8 mouse cellular contexts compared by ENCODE assay signal in genomic region chr15:102721980-102722475, GRCm38 (mm10). TPM values are rescaled to one million over a fixed set of nuclear protein-coding genes. Genes with fewer than 3 reads are reported as not detected.
A peak's percentile ranks its signal among the peaks of the same experiment; 100 is the strongest.
DNase-seq lines count a peak whose midpoint lies in the region; ATAC-seq lines count a peak whose summit lies in the region.

TSS of gene Calcoco1 (minus strand) at chr15:102722178.

- peak within 1 kb of the TSS; percentile 51 for H3K4me3 ChIP-seq in hindbrain, embryonic 14.5 days (replicated peaks; ENCODE audit: low read length)

- 0 out of 2 replicates have a peak within 1 kb of the TSS, but pooled peaks have one; percentile 29 for H3K27ac ChIP-seq in hindbrain, embryonic 14.5 days

- peak within 1 kb of the TSS; percentile 61 for H3K9ac ChIP-seq in hindbrain, embryonic 14.5 days

- no peaks in the 10 kb centered on the region for H3K9me3 ChIP-seq in hindbrain, embryonic 14.5 days (ENCODE audit: control insufficient read depth, low read length)

- no peaks in the 10 kb centered on the region for H3K27me3 ChIP-seq in hindbrain, embryonic 14.5 days (ENCODE audit: control insufficient read depth, insufficient read depth, low read length)

- peaks cover 8% of the 10 kb centered on the region; the same call in 1 of the 2 replicates for H3K4me1 ChIP-seq in hindbrain, embryonic 14.5 days (replicated peaks; ENCODE audit: control insufficient read depth, insufficient read depth, low read length)

- peak; percentile 99 for ATAC-seq in hindbrain, embryonic 14.5 days (ENCODE audit: low FRiP score)

- WGBS in hindbrain, embryonic 14.5 days, result under 1% methylated on average over 27 of the region's 27 CpGs

- peak; percentile 99 for DNase-seq in R1 (ENCODE audit: low read depth, low spot score)
- peak; percentile 95 to 98 for DNase-seq in cerebellum, postnatal 25 days
- peak; percentile 83 to 94 for DNase-seq in frontal cortex, postnatal 25 days (ENCODE audit: low spot score in 2 of 2)
- DNase-seq in hindbrain, embryonic 14.5 days (ENCODE audit: low spot score), result peak; percentile 98
- DNase-seq in layer of hippocampus, postnatal 36 days, result peak; percentile 95
- peak; percentile 99 for DNase-seq in lung, postnatal 36 days
- DNase-seq in retina, postnatal 1 day, result peak; percentile 97
- DNase-seq in urinary bladder, adult 18-20 months (ENCODE audit: low spot score in 2 of 2), result peak; percentile 92 to 97

- peak within 1 kb of the TSS; percentile 68 for H3K4me2 ChIP-seq in hindbrain, embryonic 14.5 days (replicated peaks)

- H3K36me3 ChIP-seq in hindbrain, embryonic 14.5 days (replicated peaks; ENCODE audit: control insufficient read depth, insufficient read depth), result peaks cover 19% of the 10 kb centered on the region

RNA-seq across cellular contexts. Expression of gene Calcoco1, which starts in this region (rescaled TPM):
- 32.2 and 33.1 TPM in 2 replicates for polyA plus RNA-seq in hindbrain, embryonic 14.5 days (2014; fragmentation: Nextera tagmentation; extraction: Ambion mirVana)
- total RNA-seq in layer of hippocampus, postnatal 36 days (2021), result 10 to 100 TPM; 86.7 to 89.8 TPM

Comparison
In these comparisons a context has a peak if more than half of its experiments do, and no peak if none do; other contexts are left out.
1. Peak in every context shown above with its lines: DNase-seq, ATAC-seq, H3K4me3 ChIP-seq and H3K27ac ChIP-seq.